Mouse (Mus musculus) testis, adult 2 months (tissue): ENCODE measurements around the gene Gnai2. TPM values are rescaled to one million over a fixed set of nuclear protein-coding genes. Genes with fewer than 3 reads are reported as not detected.
A peak's percentile ranks its signal among the peaks of the same experiment; 100 is the strongest.
"Not testable (repeated sequence)": the region's sequence is repeated elsewhere in the genome, so short reads cannot be mapped to it uniquely, and the experiment has no call there.

Experiments used
- H3K27ac ChIP-seq: fragments of 200-500 bp; 2 replicates; pipeline ENCODE4 v1.5.1; 2012; ENCODE audit warnings: low read depth, low read length; ENCODE audit not compliant: control insufficient read depth, insufficient read depth
- H3K27me3 ChIP-seq: fragments of 200-500 bp; 2 replicates; pipeline ENCODE4 v1.6.1; 2012; ENCODE audit warnings: mild to moderate bottlenecking, low read length, moderate library complexity; ENCODE audit not compliant: control insufficient read depth, insufficient read depth
- H3K36me3 ChIP-seq: fragments of 200-500 bp; 2 replicates; pipeline ENCODE4 v1.6.1; 2012; ENCODE audit warnings: mild to moderate bottlenecking, low read length; ENCODE audit not compliant: control insufficient read depth, insufficient read depth
- H3K4me1 ChIP-seq: fragments of 200-500 bp; 2 replicates; pipeline ENCODE4 v1.6.1; 2012; ENCODE audit warnings: low read length; ENCODE audit not compliant: control insufficient read depth, insufficient read depth
- H3K4me3 ChIP-seq: fragments of 200-500 bp; 2 replicates; pipeline ENCODE4 v1.5.1; 2012; ENCODE audit warnings: low read depth, mild to moderate bottlenecking, low read length, moderate library complexity, mixed read lengths; ENCODE audit not compliant: control insufficient read depth
- CTCF ChIP-seq: fragments of 200-500 bp; IDR thresholded peaks from 2 replicates; pipeline ENCODE4 v1.5.1; 2012; ENCODE audit warnings: low read depth, mild to moderate bottlenecking, inconsistent platforms, low read length, moderate library complexity; ENCODE audit not compliant: control insufficient read depth, insufficient read depth, insufficient replicate concordance
- POLR2A ChIP-seq: fragments of 200-500 bp; IDR thresholded peaks from 2 replicates; pipeline ENCODE4 v1.6.1; 2012; ENCODE audit warnings: low read depth, mild to moderate bottlenecking, inconsistent platforms, low read length, moderate library complexity; ENCODE audit not compliant: control insufficient read depth
- polyA plus RNA-seq: library from polyadenylated mRNA; depleted of rRNA; stranded (reverse); fragments of >200 nt; gene quantifications from 2 replicates; pipeline ENCODE4 v1.2.3, GENCODE M21; 2012

Gene Gnai2
- polyA plus RNA-seq, 1 experiment = 103 TPM

DNA sequence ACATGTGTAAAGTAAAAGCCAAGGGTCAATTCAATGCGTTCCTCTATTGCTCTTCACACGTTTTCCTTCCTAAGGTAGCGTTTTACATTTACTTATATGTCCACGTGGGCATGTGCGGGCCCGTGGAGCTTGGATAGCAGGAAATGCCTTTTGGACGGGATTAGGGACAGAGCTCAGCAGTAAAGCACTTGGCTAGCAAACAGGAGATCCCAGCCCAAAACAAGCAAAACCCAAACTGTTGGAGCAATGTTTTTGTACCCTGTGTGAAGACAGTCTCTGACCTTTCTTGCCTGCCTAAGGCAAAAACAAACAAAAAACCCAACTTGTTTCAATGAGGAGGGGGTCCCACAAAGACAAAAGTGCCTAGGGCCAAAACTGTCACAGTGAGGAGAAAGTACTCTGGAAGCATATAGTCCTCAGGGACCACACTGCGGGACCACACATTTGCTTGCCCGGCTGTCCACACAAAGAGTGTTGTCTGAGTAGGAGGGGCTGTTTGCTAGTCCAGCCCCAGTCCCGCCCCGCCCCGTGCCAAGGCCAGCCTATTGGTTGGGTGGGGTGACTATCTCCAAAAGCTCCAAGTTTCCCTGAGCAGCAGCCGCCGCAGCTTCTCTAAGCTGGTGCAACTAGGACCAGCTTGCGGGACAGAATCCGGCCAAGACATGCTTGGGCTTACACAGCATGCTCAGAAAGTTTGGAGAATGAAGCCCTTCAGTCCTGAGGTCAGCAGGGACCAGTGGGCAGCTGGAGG lies 58.6 kb downstream of the Gnai2 start, which contains the start of gene Hyal1:
Hyal1 (plus strand) TSS at position 571 of the 751 bp plus-strand sequence.
- H3K27me3 ChIP-seq = no peaks in the 10 kb centered on the region
- H3K4me1 ChIP-seq = peaks cover 8% of the 10 kb centered on the region
- TF ChIP-seq CTCF (no peak), POLR2A (peak; percentile 54; the same call in 1 of the 2 replicates)
- H3K27ac ChIP-seq = no peak within 1 kb of the TSS
- peak within 1 kb of the TSS; percentile 44 for H3K4me3 ChIP-seq
- H3K36me3 ChIP-seq = no peaks in the 10 kb centered on the region

DNA sequence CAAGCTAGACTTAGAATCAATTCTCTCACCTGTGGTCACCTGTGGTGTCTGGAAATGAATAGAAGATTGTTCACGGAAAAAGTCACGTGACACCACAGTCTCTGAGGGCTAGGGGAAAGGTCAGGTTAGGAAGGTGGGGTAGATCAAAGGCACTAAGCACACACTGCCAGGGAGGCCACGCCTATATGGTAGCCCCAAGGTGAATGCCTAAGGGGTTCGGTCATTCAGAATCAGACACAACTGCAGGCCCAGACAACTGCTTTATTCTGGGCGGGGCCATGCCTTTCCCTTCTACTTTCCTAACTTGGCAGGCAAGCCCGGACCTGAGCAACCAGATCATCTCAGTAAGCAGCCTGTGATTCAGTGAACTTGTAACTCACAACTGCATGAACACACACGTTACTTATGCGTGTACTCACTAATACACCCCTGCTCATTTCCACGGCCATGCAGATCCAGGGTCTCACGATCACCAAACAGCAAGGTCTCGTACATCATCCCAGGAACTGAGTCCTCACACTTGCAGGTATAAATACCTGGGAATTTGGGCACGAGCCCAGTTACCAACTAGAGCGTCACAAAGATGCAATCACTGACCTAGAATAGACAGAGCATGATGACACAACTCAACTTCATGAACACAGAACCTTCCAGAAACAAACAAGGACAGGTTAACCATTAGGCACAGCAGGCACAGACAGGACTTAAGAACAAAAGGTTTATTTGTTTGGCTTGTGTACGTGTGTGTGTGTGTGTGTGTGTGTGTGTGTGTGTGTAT lies 59.4 kb downstream of the Gnai2 start:
- Histone ChIP-seq H3K27me3 (no peaks in the 10 kb centered on the region), H3K27ac (no peak overlapping the region), H3K4me3 (no peak overlapping the region), H3K36me3 (no peaks in the 10 kb centered on the region), H3K4me1 (peaks cover 3% of the 10 kb centered on the region)
- TF ChIP-seq CTCF = no peak

DNA sequence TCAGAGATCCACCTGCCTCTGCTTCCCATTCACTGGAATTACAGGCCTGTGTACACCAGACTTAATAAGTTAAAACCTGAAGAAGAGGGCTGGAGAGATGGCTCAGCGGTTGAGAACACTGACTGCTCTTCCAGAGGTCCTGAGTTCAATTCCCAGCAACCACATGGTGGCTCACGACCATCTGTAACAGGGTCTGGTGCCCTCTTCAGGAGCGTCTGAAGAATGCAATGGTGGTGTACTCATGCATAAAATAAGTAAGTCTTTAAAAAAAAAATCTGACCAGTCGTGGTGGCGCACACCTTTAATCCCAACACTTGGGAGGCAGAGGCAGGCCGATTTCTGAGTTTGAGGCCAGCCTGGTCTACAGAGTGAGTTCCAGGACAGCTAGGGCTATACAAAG lies 61.4 kb downstream of the Gnai2 start:
- H3K4me3 ChIP-seq, H3K36me3 ChIP-seq, H3K27ac ChIP-seq, H3K27me3 ChIP-seq: not testable (repeated sequence)
- H3K4me1 ChIP-seq = peaks cover 12% of the 10 kb centered on the region

DNA sequence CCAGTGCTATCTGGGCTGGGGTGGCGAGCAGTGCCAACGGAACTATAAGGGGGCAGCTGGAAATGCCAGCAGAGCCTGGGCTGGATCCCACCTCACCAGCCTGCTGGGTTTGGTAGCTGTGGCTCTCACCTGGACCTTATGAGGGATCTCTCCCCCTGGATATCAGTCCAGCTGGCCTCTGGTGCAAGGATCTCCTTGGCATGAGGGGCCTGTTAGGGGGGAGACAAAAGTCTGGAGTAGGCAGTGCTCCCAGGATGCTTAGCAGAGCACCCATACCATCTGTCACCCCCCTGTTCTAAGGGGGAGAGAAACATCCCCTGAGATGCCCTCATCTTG lies 62.9 kb downstream of the Gnai2 start:
- Histone ChIP-seq H3K36me3 (no peaks in the 10 kb centered on the region), H3K4me1 (peaks cover 23% of the 10 kb centered on the region), H3K27ac (no peak overlapping the region), H3K27me3 (no peaks in the 10 kb centered on the region), H3K4me3 (no peak overlapping the region)
- TF ChIP-seq POLR2A (no peak), CTCF (no peak)

DNA sequence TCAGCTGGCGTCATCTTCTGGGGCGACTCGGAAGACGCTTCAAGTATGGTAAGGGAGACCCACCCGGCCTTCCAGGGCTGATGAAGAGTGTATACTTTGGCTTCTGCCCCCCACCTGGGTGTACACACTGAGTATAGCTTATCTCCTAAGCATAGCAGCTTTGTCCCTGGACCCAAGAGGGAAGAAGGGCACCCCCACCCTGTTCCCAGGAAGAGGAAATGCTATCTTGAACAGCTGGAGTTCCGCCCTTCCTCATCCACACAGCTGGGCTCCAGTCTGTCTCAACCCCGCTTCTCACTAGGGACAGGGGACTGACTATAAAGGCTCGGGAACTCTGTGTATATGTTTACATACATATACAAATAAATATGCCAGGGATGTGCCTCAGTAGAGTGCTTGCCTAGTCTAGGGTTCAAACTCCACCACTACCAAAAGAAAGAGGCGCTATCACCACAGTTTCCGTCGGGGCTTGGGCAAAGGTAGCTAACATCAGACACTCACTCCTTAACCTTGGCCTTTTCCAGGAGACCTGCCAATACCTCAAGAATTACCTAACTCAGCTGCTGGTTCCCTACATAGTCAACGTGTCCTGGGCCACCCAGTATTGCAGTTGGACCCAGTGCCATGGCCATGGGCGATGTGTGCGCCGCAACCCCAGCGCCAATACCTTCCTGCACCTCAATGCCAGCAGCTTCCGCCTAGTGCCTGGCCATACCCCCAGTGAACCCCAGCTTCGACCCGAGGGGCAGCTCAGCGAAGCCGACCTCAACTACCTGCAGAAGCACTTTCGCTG lies 63.4 kb downstream of the Gnai2 start:
- TF ChIP-seq CTCF (no peak), POLR2A (no peak)
- Histone ChIP-seq H3K27me3 (no peaks in the 10 kb centered on the region), H3K4me3 (no peak overlapping the region), H3K4me1 (peaks cover 24% of the 10 kb centered on the region), H3K36me3 (no peaks in the 10 kb centered on the region), H3K27ac (no peak overlapping the region)

DNA sequence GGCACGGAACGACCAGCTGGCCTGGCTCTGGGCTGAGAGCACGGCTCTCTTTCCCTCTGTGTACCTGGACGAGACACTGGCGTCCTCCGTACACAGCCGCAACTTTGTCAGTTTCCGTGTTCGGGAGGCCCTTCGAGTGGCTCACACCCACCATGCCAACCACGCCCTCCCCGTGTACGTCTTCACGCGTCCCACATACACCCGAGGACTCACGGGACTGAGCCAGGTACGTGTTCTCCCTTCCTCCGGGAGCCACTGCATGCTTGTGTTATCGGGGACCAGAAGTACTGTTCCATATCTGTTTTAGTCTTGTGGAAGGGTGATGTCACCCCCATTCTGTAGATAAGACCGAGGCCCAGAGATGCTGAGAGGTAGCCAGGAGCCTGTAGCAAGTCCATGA lies 64.3 kb downstream of the Gnai2 start:
- no peak for TF ChIP-seq CTCF
- TF ChIP-seq POLR2A = no peak
- no peak overlapping the region for H3K27ac ChIP-seq
- H3K4me3 ChIP-seq = no peak overlapping the region
- peaks cover 23% of the 10 kb centered on the region for H3K4me1 ChIP-seq
- no peaks in the 10 kb centered on the region for H3K36me3 ChIP-seq
- H3K27me3 ChIP-seq = no peaks in the 10 kb centered on the region

DNA sequence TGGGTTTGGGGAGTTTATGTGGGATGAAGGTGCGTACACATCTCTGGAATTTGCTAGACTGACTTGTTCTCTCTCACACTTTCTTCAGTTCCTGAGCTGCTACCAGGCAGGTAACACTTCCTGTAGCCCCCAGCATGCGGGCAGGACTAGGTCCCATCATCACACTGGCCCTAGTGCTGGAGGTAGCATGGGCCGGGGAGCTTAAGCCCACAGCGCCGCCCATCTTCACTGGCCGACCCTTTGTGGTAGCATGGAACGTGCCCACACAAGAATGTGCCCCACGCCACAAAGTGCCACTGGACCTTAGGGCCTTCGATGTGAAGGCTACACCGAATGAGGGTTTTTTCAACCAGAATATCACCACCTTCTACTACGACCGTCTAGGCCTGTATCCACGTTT lies 65.2 kb downstream of the Gnai2 start:
- Histone ChIP-seq H3K27ac (no peak overlapping the region), H3K4me3 (no peak overlapping the region), H3K4me1 (peaks cover 23% of the 10 kb centered on the region), H3K36me3 (no peaks in the 10 kb centered on the region), H3K27me3 (no peaks in the 10 kb centered on the region)
- TF ChIP-seq CTCF = no peak
- TF ChIP-seq POLR2A = no peak
